Mouse (Mus musculus): ENCODE data around the gene Tmprss4.

DNA sequence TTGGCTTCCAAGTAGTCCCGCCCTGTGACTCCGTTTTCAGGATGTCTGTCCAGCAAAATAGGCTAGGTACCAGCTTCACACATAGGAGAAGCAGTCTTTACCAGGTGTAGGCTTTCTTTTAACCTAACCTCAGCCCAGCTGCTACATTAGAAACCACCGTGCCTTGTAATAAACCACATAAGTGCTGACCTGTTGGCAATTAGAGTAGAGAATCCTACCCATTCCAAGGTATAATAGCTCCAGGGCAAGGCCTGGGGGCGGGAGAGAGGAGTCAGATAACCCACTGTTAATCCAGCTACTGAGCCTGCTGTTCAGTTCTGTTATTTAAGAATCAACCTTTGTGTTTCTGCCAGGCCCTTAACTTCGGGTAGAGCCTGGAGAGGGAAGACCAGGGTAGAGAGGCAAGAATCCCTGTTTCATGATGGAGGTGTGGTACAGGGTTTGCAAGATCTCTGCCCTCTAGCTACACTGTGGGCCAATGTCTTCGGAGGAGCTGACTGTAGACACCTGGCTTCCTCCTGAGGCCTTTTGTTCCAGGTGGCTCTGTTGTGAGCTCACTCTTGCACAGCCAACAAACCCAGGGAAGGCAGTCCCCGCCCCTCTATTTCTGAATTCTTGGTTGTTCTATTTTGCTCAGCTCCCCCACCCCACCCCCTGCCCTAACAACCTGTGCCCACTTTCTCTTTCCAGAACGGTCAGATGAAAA, 7.6 kb downstream of the Tmprss4 start:
- TF ChIP-seq CTCF (IDR thresholded peaks at IDR 0.05; ENCODE audit: low read depth, low read length) (no peak), POLR2A (IDR thresholded peaks at IDR 0.05; ENCODE audit: insufficient read depth, low read length) (no peak)

Data from ES-Bruce4 (cell line).